Mouse (Mus musculus) brown adipose tissue, adult 24 weeks (tissue): ENCODE data around the gene Kbtbd12. TPM values are rescaled to one million over a fixed set of nuclear protein-coding genes. Genes with fewer than 3 reads are reported as not detected.

Source experiments
- H3K27ac ChIP-seq: fragments of 200-500 bp; replicated peaks from 2 replicates; pipeline ENCODE4 v1.5.1; 2012; ENCODE audit warnings: low read depth, mild to moderate bottlenecking, low read length
- H3K4me1 ChIP-seq: fragments of 200-500 bp; 2 replicates; pipeline ENCODE4 v1.6.1; 2012; ENCODE audit warnings: low read length, mixed read lengths; ENCODE audit not compliant: control insufficient read depth, insufficient read depth, insufficient read length
- H3K4me3 ChIP-seq: fragments of 200-500 bp; 2 replicates; pipeline ENCODE4 v1.5.1; 2012; ENCODE audit warnings: low read depth, mild to moderate bottlenecking, low read length, moderate library complexity; ENCODE audit not compliant: insufficient read depth
- polyA plus RNA-seq: library from polyadenylated mRNA; stranded (reverse); fragments of >200 nt; gene quantifications from 2 replicates; pipeline ENCODE4 v1.2.4, GENCODE M21; 2012; ENCODE audit not compliant: missing spikeins, insufficient read depth, insufficient read length

Gene Kbtbd12
- polyA plus RNA-seq, 1 experiment: 3.9 TPM

- Histone ChIP-seq H3K4me3 (no peak overlapping the region), H3K27ac (no peak overlapping the region), H3K4me1 (peaks cover 2% of the 10 kb centered on the region; the same call in 1 of the 2 replicates)
Observed at GRCm38 (mm10) chr6:88592367-88592766, 45.4 kb downstream of the Kbtbd12 start.

GRCm38 (mm10) chr6:88590231-88590630, 47.5 kb downstream of the Kbtbd12 start:
- Histone ChIP-seq H3K27ac (no peak overlapping the region), H3K4me1 (peaks cover 2% of the 10 kb centered on the region; the same call in 1 of the 2 replicates), H3K4me3 (no peak overlapping the region)

- H3K4me1 ChIP-seq: peaks cover 2% of the 10 kb centered on the region; the same call in 1 of the 2 replicates
- H3K4me3 ChIP-seq: no peak overlapping the region
- H3K27ac ChIP-seq: no peak overlapping the region
Observed at GRCm38 (mm10) chr6:88589517-88589916, 48.2 kb downstream of the Kbtbd12 start.

GRCm38 (mm10) chr6:88588581-88589256, 49.0 kb downstream of the Kbtbd12 start:
- H3K4me3 ChIP-seq: no peak overlapping the region

GRCm38 (mm10) chr6:88587091-88587490, 50.7 kb downstream of the Kbtbd12 start:
- no peak overlapping the region for H3K27ac ChIP-seq
- H3K4me1 ChIP-seq: peaks cover 2% of the 10 kb centered on the region; the same call in 1 of the 2 replicates
- no peak overlapping the region for H3K4me3 ChIP-seq

More at GRCm38 (mm10) chr6:88588581-88589256, 49.0 kb downstream of the Kbtbd12 start:
- peaks cover 2% of the 10 kb centered on the region; the same call in 1 of the 2 replicates for H3K4me1 ChIP-seq
- no peak overlapping the region for H3K27ac ChIP-seq

- no peak overlapping the region for H3K27ac ChIP-seq
- no peaks in the 10 kb centered on the region for H3K4me1 ChIP-seq
- no peak overlapping the region for H3K4me3 ChIP-seq
Observed at GRCm38 (mm10) chr6:88583950-88584349, 53.8 kb downstream of the Kbtbd12 start.

GRCm38 (mm10) chr6:88576495-88576894, 61.3 kb downstream of the Kbtbd12 start:
- Histone ChIP-seq H3K4me1 (no peaks in the 10 kb centered on the region), H3K4me3 (no peak overlapping the region), H3K27ac (no peak overlapping the region)

- H3K27ac ChIP-seq: no peak overlapping the region
- H3K4me1 ChIP-seq: no peaks in the 10 kb centered on the region
- H3K4me3 ChIP-seq: no peak overlapping the region
Observed at GRCm38 (mm10) chr6:88566676-88567075, 71.1 kb downstream of the Kbtbd12 start.

- H3K4me3 ChIP-seq: no peak overlapping the region
- H3K27ac ChIP-seq: no peak overlapping the region
- no peaks in the 10 kb centered on the region for H3K4me1 ChIP-seq
Observed at GRCm38 (mm10) chr6:88565033-88565432, 72.7 kb downstream of the Kbtbd12 start.

GRCm38 (mm10) chr6:88560156-88560555, 77.6 kb downstream of the Kbtbd12 start:
- H3K27ac ChIP-seq: no peak overlapping the region
- no peaks in the 10 kb centered on the region for H3K4me1 ChIP-seq
- H3K4me3 ChIP-seq: no peak overlapping the region

- Histone ChIP-seq H3K4me1 (no peaks in the 10 kb centered on the region), H3K4me3 (no peak overlapping the region), H3K27ac (no peak overlapping the region)
Observed at GRCm38 (mm10) chr6:88559688-88560087, 78.1 kb downstream of the Kbtbd12 start.

- H3K4me3 ChIP-seq: no peak overlapping the region
- H3K27ac ChIP-seq: no peak overlapping the region
- no peaks in the 10 kb centered on the region for H3K4me1 ChIP-seq
Observed at GRCm38 (mm10) chr6:88558076-88558475, 79.7 kb downstream of the Kbtbd12 start.

- Histone ChIP-seq H3K4me3 (no peak overlapping the region), H3K4me1 (no peaks in the 10 kb centered on the region), H3K27ac (no peak overlapping the region)
Observed at GRCm38 (mm10) chr6:88557548-88557947, 80.2 kb downstream of the Kbtbd12 start.

- Histone ChIP-seq H3K27ac (no peak overlapping the region), H3K4me3 (no peak overlapping the region), H3K4me1 (no peaks in the 10 kb centered on the region)
Observed at GRCm38 (mm10) chr6:88549916-88550315, 87.8 kb downstream of the Kbtbd12 start.

- Histone ChIP-seq H3K4me1 (no peaks in the 10 kb centered on the region), H3K4me3 (no peak overlapping the region), H3K27ac (no peak overlapping the region)
Observed at GRCm38 (mm10) chr6:88549137-88549814, 88.5 kb downstream of the Kbtbd12 start.
